Mouse (Mus musculus): ENCODE results near the gene Cul7. TPM values are rescaled to one million over a fixed set of nuclear protein-coding genes. Genes with fewer than 3 reads are reported as not detected.

Cul7 gene
- total and polyA plus RNA-seq, 3 experiments = 33.3 to 82.5 (median 68.1) TPM

DNA sequence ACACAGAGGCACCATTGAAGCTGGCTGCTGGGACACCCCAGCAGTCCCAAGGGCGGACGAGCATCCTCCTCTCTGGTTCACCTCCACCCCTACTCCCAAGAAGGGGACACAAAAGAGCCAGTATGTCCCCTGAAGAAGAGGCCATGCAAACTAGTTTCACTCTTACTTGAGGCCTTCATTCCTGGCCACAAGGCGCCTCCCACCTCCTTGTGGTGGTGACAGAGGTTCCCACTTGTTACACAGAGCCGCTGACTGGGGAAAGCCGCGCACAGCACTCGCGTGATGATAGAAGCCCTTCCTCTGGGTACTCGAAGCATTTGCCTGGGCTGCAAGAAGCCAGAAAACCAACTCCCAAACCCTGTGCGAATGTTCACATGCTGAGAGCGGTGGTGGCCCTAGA lies 27.9 kb upstream of the Cul7 start (continued):
- no peak for TF ChIP-seq CHD1 (IDR thresholded peaks at IDR 0.05; ENCODE audit: low read depth, low read length)
- TF ChIP-seq GABPA (IDR thresholded peaks at IDR 0.05; ENCODE audit: insufficient replicate concordance, low read depth, low read length) = no peak
- no peak for TF ChIP-seq CHD2 (IDR thresholded peaks at IDR 0.05; ENCODE audit: low read length)
- TF ChIP-seq SMC3 (IDR thresholded peaks at IDR 0.05; ENCODE audit: low read depth, low read length) = peak; percentile 11; the same call in 1 of the 2 replicates
- no peak for TF ChIP-seq MAFK (IDR thresholded peaks at IDR 0.05; ENCODE audit: insufficient replicate concordance, low read length)
- no peak for TF ChIP-seq ZC3H11A (IDR thresholded peaks at IDR 0.05; ENCODE audit: low read depth, low read length)
- TF ChIP-seq TCF12 (IDR thresholded peaks at IDR 0.05; ENCODE audit: low read depth, low read length) = no peak
- TF ChIP-seq POLR2AphosphoS2 (IDR thresholded peaks at IDR 0.05; ENCODE audit: low read depth, low read length) = no peak
- 0 out of 2 replicates have a peak, but pooled peaks have one; percentile 3 for TF ChIP-seq ELF1 (IDR thresholded peaks at IDR 0.05; ENCODE audit: low read depth, low read length)

DNA sequence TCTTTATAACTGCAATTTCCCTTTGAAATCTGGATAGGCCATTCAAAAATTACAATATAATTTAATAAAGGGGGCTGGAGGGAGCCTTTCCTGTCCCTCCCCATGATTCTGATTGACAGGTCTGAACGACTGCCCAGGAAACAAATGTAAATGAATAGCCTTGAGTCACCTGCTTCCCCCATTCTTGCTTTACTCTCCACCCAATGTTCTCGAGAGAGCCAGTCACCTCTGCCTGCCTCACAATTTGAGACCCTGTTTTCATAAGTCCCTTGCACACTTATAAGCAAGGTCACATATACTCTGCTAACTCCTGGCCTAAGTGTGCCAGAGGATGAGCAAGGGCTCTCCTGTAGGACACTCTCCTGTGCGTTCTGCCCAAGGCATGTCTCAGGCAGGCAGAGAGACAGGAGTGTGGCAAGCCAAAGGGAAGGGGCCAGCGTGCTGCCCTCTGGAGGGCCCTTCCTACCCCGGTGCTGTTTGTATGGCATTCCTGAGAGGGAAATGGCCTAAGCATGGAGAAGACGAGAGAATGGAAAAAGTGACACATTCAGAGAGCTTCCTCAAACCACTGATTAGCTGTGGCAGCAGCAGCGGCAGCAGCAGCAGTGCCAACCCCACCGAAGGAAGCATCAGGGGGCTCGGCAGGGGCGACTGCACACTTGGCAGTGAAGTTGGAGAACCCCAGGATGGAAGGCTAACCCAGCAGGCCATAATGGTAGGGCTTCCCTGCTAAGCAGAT lies 26.1 kb upstream of the Cul7 start:
- peak overlapping the region; percentile 29; the same call in 1 of the 2 replicates for H3K4me2 ChIP-seq (ENCODE audit: insufficient read depth, low read depth, poor library complexity, severe bottlenecking)
- H3K9ac ChIP-seq (ENCODE audit: insufficient read depth, low read depth) = no peak overlapping the region
- TF ChIP-seq EP300 (IDR thresholded peaks at IDR 0.05; ENCODE audit: low read length) (peak; percentile 88), JUND (conservative IDR thresholded peaks at IDR 0.05; ENCODE audit: low read depth, low read length) (peak; percentile 90), CTCF (conservative IDR thresholded peaks at IDR 0.05 in 1 of 2, IDR thresholded peaks at IDR 0.05 in 1 of 2; ENCODE audit: low read depth in 2 of 2, low read length in 2 of 2) (peak in 1 of 2 experiments; percentile 32; a peak in 1 of 4 replicates), PAX5 (IDR thresholded peaks at IDR 0.05; ENCODE audit: low read length) (no peak), MAX (IDR thresholded peaks at IDR 0.05; ENCODE audit: low read length) (no peak), IRF4 (IDR thresholded peaks at IDR 0.05; ENCODE audit: low read depth, low read length) (peak; percentile 60; the same call in 1 of the 2 replicates), ZKSCAN1 (IDR thresholded peaks at IDR 0.05; ENCODE audit: borderline replicate concordance, low read depth, low read length) (no peak), USF2 (conservative IDR thresholded peaks at IDR 0.05; ENCODE audit: low read depth, low read length) (no peak), POLR2AphosphoS2 (IDR thresholded peaks at IDR 0.05; ENCODE audit: low read depth, low read length) (no peak), ZNF384 (IDR thresholded peaks at IDR 0.05; ENCODE audit: low read depth, low read length) (no peak), MEF2A (IDR thresholded peaks at IDR 0.05; ENCODE audit: borderline replicate concordance, low read depth, low read length) (no peak; the same call in 1 of the 2 replicates), JUN (IDR thresholded peaks at IDR 0.05; ENCODE audit: insufficient read depth, low read depth, low read length) (peak; percentile 93), SIN3A (IDR thresholded peaks at IDR 0.05; ENCODE audit: low read length) (no peak), NRF1 (IDR thresholded peaks at IDR 0.05; ENCODE audit: low read depth, low read length) (no peak), ZC3H11A (IDR thresholded peaks at IDR 0.05; ENCODE audit: low read depth, low read length) (no peak), UBTF (IDR thresholded peaks at IDR 0.05; ENCODE audit: low read depth, low read length) (no peak), HCFC1 (IDR thresholded peaks at IDR 0.05; ENCODE audit: low read depth, low read length) (no peak; the same call in 1 of the 2 replicates), MAFK (IDR thresholded peaks at IDR 0.05; ENCODE audit: insufficient replicate concordance, low read length) (no peak), SMC3 (IDR thresholded peaks at IDR 0.05; ENCODE audit: low read depth, low read length) (peak; percentile 20), CHD2 (IDR thresholded peaks at IDR 0.05; ENCODE audit: low read length) (peak; percentile 51), KAT2A (IDR thresholded peaks at IDR 0.05; ENCODE audit: insufficient replicate concordance, low read length) (no peak), ETS1 (conservative IDR thresholded peaks at IDR 0.05; ENCODE audit: low read depth, low read length) (peak; percentile 51; the same call in 1 of the 2 replicates), POLR2A (IDR thresholded peaks at IDR 0.05; ENCODE audit: low read depth, low read length) (peak; percentile 53), RAD21 (IDR thresholded peaks at IDR 0.05; ENCODE audit: low read depth, low read length) (no peak; the same call in 1 of the 2 replicates), TBP (conservative IDR thresholded peaks at IDR 0.05; ENCODE audit: low read depth, low read length) (no peak), ELF1 (IDR thresholded peaks at IDR 0.05; ENCODE audit: low read depth, low read length) (no peak), RCOR1 (conservative IDR thresholded peaks at IDR 0.05; ENCODE audit: low read depth, low read length) (no peak; the same call in 1 of the 2 replicates), CHD1 (IDR thresholded peaks at IDR 0.05; ENCODE audit: low read depth, low read length) (no peak), MXI1 (IDR thresholded peaks at IDR 0.05; ENCODE audit: low read depth, low read length) (peak; percentile 32; the same call in 1 of the 2 replicates), USF1 (IDR thresholded peaks at IDR 0.05; ENCODE audit: low read depth, low read length) (no peak), BHLHE40 (IDR thresholded peaks at IDR 0.05; ENCODE audit: low read depth, low read length) (peak; percentile 28), TCF12 (IDR thresholded peaks at IDR 0.05; ENCODE audit: low read depth, low read length) (no peak), MAZ (IDR thresholded peaks at IDR 0.05; ENCODE audit: low read depth, low read length) (no peak), GABPA (IDR thresholded peaks at IDR 0.05; ENCODE audit: insufficient replicate concordance, low read depth, low read length) (no peak)

More for the DNA sequence above, 26.1 kb upstream of the Cul7 start:
- peak; percentile 59 for DNase-seq (ENCODE audit: extremely low read depth)
- Histone ChIP-seq H3K9me3 (replicated peaks; ENCODE audit: low read length) (no peaks in the 10 kb centered on the region), H3K4me3 (replicated peaks in 1 of 3; ENCODE audit: low read depth in 2 of 3, low read length in 2 of 3, poor library complexity in 1 of 3) (peak overlapping the region in 1 of 3 experiments; percentile 19), H3K27ac (ENCODE audit: insufficient read depth, low read depth) (peak overlapping the region; percentile 47), H3K4me1 (ENCODE audit: control insufficient read depth in 1 of 2, insufficient read depth in 2 of 2) (peaks cover 31 to 51% of the 10 kb centered on the region in 2 experiments), H3K27me3 (replicated peaks) (no peaks in the 10 kb centered on the region), H3K79me2 (replicated peaks; ENCODE audit: control insufficient read depth, extremely low read depth, insufficient read depth, poor library complexity, severe bottlenecking) (no peaks in the 10 kb centered on the region), H3K36me3 (replicated peaks in 1 of 2; ENCODE audit: control insufficient read depth in 1 of 2, insufficient read depth in 1 of 2, low read length in 1 of 2) (no peaks in the 10 kb centered on the region)
- in situ Hi-C loops (cut with MboI; ENCODE audit: low pct_ligation_motif_present, low pct_unique_long_range_greater_than_20kb, low sequenced_read_pairs) (no loop called here), dilution Hi-C loops (cut with MboI; ENCODE audit: extremely low pct_ligation_motif_present, extremely low pct_unique_long_range_greater_than_20kb, low sequenced_read_pairs) (no loop called here)

All from CH12.LX (cell line).